Mouse (Mus musculus) heart, postnatal 0 days (tissue): ENCODE results near the gene Selenom. TPM values are rescaled to one million over a fixed set of nuclear protein-coding genes. Genes with fewer than 3 reads are reported as not detected.

Experiments used
- ATAC-seq: fragments of 200-750 bp; cut with Nextera tagmentation; 2 replicates; pipeline ENCODE4 v1.8.0; 2017; ENCODE audit warnings: low read depth, moderate number of reproducible peaks, moderate library complexity; ENCODE audit not compliant: insufficient read depth
- DNase-seq: peaks from one replicate; pipeline ENCODE4 v3.0.0-alpha.2; 2016; ENCODE audit warnings: low spot score
- H3K27ac ChIP-seq: fragments of 300-500 bp; sonication (generic); 2 replicates; pipeline ENCODE4 v1.5.1; 2014; ENCODE audit warnings: low read depth, mild to moderate bottlenecking
- H3K27me3 ChIP-seq: fragments of 300-500 bp; sonication (generic); 2 replicates; pipeline ENCODE4 v1.6.1; 2014; ENCODE audit warnings: low read length, mixed read lengths; ENCODE audit not compliant: control insufficient read depth, insufficient read depth
- H3K36me3 ChIP-seq: fragments of 300-500 bp; sonication (generic); replicated peaks from 2 replicates; pipeline ENCODE4 v1.6.1; 2014; ENCODE audit warnings: low read length, mixed read lengths; ENCODE audit not compliant: control insufficient read depth, insufficient read depth
- H3K4me1 ChIP-seq: fragments of 300-500 bp; sonication (generic); 2 replicates; pipeline ENCODE4 v1.6.1; 2014; ENCODE audit warnings: antibody characterized with exemption; ENCODE audit not compliant: control insufficient read depth, insufficient read depth
- H3K4me2 ChIP-seq: fragments of 300-500 bp; sonication (generic); 2 replicates; pipeline ENCODE4 v1.6.1; 2014; ENCODE audit warnings: low read depth, mild to moderate bottlenecking, low read length, moderate library complexity
- H3K4me3 ChIP-seq: fragments of 300-500 bp; sonication (generic); 2 replicates; pipeline ENCODE4 v1.5.1; 2014; ENCODE audit warnings: low read depth, low read length
- H3K9ac ChIP-seq: fragments of 300-500 bp; sonication (generic); replicated peaks from 2 replicates; pipeline ENCODE4 v1.6.1; 2014; ENCODE audit warnings: low read depth, low read length, mixed read lengths
- H3K9me3 ChIP-seq: fragments of 300-500 bp; sonication (generic); replicated peaks from 2 replicates; pipeline ENCODE4 v1.6.1; 2016; ENCODE audit warnings: low read length; ENCODE audit not compliant: control insufficient read depth
- CTCF ChIP-seq: IDR thresholded peaks from 2 replicates; pipeline ENCODE4 v1.5.1; 2016; ENCODE audit warnings: antibody characterized with exemption, control low read depth, low read depth
- EP300 ChIP-seq: IDR thresholded peaks from 2 replicates; pipeline ENCODE4 v1.6.1; 2016; ENCODE audit warnings: antibody characterized with exemption, low read depth
- WGBS: fragments of 180-500 bp; shearing (Covaris S2); extraction: QIAGEN DNeasy Blood & Tissue Kit; methylation state at CpG from one replicate; pipeline ENCODE4 v1.1.7; 2014; 5-methylcytosine and 5-hydroxymethylcytosine counted together
- polyA plus RNA-seq: library from polyadenylated mRNA; unstranded; fragments of >200 nt; fragmentation: Nextera tagmentation; extraction: Ambion mirVana; gene quantifications from 2 replicates; pipeline ENCODE4 v1.2.1, GENCODE M21; 2015
- total RNA-seq: library from RNA; depleted of rRNA; stranded (reverse); fragments of >200 nt; gene quantifications from 2 replicates; pipeline ENCODE4 v1.2.3, GENCODE M21; 2014; ENCODE audit warnings: low replicate concordance

Gene Selenom
- total and polyA plus RNA-seq, 2 experiments from 2014 or later: 129 to 147 TPM

DNA sequence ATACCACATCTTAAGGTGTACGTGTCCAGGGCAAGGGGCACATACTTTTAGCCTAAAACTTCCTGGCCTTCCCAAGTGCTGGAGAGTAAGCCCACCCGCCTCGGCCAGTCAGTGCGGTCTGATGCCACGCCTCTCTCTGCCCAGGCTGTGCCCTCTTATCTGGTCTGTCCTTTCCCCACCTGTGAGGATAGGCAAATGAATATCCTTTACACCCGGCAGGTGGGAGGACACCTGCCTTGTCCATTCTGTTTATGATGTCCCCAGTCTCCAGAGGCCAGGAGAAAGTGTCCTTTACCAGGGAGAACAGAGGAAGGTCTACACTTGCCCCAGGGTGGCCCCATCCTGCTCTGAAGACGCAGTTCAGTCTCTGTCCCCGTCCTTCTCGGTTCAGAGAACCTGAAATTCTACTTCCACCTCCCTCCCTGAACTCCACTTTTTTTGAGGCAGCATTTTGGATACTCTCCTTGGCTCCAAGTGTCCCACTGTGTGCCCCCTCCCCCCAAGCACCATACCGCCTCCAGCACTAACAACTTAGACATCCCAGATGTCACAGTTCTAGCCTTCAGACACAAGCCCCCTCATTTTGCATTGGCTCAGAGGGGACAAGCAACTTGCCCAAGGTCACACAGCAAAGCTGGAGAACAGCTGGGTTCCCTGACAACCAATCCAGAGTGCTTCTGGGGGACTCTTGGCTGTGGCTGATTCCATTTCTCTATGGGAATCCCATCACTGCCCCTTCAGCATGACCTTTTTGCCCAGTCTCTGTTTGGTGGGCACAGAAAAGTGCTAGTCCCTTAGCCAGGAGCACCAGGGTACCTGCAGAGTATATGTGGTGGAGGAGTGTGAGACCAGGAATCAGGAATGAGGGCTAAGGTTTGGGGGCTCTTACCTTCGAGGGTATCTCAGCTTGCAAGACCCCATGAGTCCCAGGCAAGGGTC is 10.5 kb upstream of the Selenom start:
- no peaks in the 10 kb centered on the region for H3K27me3 ChIP-seq
- DNase-seq: no peak

GRCm38 (mm10) chr11:3508226-3508625 is 6.3 kb upstream of the Selenom start:
- no peaks in the 10 kb centered on the region for H3K9me3 ChIP-seq

More for the DNA sequence above, 10.5 kb upstream of the Selenom start:
- H3K9ac ChIP-seq: peak overlapping the region; percentile 30
- no peak for TF ChIP-seq EP300
- TF ChIP-seq CTCF: no peak
- H3K4me1 ChIP-seq: peaks cover 20% of the 10 kb centered on the region; the same call in 1 of the 2 replicates
- H3K36me3 ChIP-seq: peaks cover 9% of the 10 kb centered on the region
- 57% methylated on average over 11 of the region's 11 CpGs for WGBS
- peak overlapping the region; percentile 54 for H3K4me2 ChIP-seq
- H3K9me3 ChIP-seq: no peaks in the 10 kb centered on the region
- peak overlapping the region; percentile 44 for H3K27ac ChIP-seq
- no peak for ATAC-seq
- H3K4me3 ChIP-seq: peak overlapping the region; percentile 38

DNA sequence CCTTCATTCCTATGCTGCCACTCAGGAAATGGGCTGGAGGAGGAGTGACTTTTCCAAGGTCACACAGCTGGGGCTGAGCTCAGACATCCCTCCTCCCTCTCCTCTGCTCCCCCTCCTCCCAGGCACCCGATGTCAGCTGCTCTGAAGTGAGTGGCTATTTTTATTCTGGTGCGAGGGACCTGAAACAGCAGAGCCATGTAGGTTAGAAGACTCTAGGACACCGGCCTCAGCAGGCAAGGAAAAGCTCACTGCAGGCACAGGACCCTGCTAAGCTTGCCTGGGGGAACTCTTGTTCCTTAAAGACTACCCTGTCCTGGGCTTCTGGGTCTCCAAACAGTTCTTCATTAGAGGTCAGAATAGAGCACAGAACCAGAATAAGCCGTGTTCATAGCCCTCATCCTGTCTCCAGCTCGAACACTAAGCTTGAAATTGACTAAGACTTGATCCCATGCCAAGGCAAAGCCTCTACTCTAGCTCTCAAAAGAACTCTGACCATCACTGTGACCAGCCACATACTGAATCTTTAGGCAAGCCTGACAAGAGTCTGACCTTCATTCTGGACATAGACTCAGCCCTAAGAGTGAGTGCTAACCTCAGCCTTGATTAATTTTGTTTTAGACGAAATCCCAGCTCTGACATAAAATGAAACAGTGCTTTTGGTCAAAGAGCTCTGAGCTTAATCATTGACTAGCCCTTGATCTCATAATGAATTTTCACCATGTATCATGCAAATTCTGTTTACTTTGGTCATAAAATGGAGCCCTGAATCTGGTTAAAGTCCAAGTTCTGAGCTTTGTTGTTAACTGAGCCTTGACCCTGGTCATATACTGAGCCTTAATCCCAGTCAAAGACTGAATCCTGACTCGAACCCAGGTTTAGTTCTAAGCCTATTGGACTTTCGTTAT is 5.1 kb upstream of the Selenom start:
- WGBS: 40% methylated on average over 8 of the region's 8 CpGs
- 0 out of 2 replicates have a peak, but pooled peaks have one; percentile 48 for TF ChIP-seq EP300
- TF ChIP-seq CTCF: no peak
- Histone ChIP-seq H3K27me3 (no peaks in the 10 kb centered on the region), H3K9me3 (no peaks in the 10 kb centered on the region), H3K9ac (no peak overlapping the region), H3K4me1 (peaks cover 22% of the 10 kb centered on the region; the same call in 1 of the 2 replicates), H3K4me2 (no peak overlapping the region), H3K4me3 (no peak overlapping the region), H3K27ac (peak overlapping the region; percentile 86), H3K36me3 (no peaks in the 10 kb centered on the region)
- ATAC-seq: peak; percentile 82
- DNase-seq: peak; percentile 67

More at GRCm38 (mm10) chr11:3508226-3508625, 6.3 kb upstream of the Selenom start:
- no peak overlapping the region for H3K4me3 ChIP-seq
- peaks cover 23% of the 10 kb centered on the region; the same call in 1 of the 2 replicates for H3K4me1 ChIP-seq
- WGBS: 9% methylated on average over 7 of the region's 7 CpGs
- no peak overlapping the region for H3K4me2 ChIP-seq
- H3K27ac ChIP-seq: peak overlapping the region; percentile 86
- no peaks in the 10 kb centered on the region for H3K27me3 ChIP-seq
- H3K9ac ChIP-seq: no peak overlapping the region
- ATAC-seq: no peak
- peak; percentile 38 for DNase-seq
- H3K36me3 ChIP-seq: no peaks in the 10 kb centered on the region
- TF ChIP-seq CTCF (no peak), EP300 (no peak)

DNA sequence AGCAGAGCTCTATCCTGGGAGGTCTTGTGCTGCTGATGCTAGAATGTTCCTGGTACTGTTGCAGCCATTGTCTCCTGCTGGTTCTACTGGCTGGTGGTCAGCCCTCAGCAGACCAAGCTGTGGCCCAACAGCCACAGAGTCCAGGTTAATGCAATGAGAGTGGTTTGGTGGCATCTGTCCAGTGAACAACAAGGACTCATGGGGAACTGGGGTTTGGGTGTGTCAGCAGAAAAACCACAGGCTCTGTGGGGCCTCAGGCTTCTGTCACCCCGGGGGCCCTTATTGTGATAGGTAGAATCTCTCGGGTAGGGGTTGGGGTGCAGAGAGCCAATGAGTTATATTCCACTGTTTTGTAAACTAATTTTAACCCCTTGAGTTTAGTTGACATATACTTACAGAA is 4.2 kb upstream of the Selenom start:
- 85% methylated on average over 2 of the region's 2 CpGs for WGBS
- TF ChIP-seq EP300: no peak
- TF ChIP-seq CTCF: no peak

DNA sequence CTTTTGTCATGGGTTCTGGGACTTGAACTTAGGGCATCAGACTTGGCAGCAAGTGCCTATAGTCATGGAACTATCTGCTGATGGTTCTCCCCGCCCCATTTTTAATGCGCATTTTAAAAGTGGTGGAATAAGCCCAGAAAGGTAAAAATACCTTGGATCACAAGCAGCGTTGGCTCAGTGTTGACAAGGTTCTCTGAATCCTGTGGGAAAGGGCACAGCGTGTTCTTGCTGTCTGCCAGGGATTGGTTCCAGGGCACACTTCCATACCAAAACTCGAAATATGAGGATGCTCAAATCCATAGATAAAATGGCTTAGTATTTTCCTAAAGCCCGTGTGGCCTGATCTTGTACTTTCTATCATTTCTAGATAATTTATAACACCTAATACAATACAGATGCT is 1.2 kb upstream of the Selenom start:
- no peak for DNase-seq
- no peak overlapping the region for H3K9ac ChIP-seq
- H3K9me3 ChIP-seq: no peaks in the 10 kb centered on the region
- TF ChIP-seq CTCF: no peak
- TF ChIP-seq EP300: no peak
- no peak overlapping the region for H3K27ac ChIP-seq
- H3K4me2 ChIP-seq: no peak overlapping the region
- ATAC-seq: no peak
- peaks cover 31% of the 10 kb centered on the region for H3K4me1 ChIP-seq
- WGBS: 73% methylated on average over 6 of the region's 6 CpGs
- H3K4me3 ChIP-seq: no peak overlapping the region
- H3K36me3 ChIP-seq: no peaks in the 10 kb centered on the region
- H3K27me3 ChIP-seq: no peaks in the 10 kb centered on the region

More for the DNA sequence above, 4.2 kb upstream of the Selenom start:
- no peaks in the 10 kb centered on the region for H3K9me3 ChIP-seq
- ATAC-seq: no peak
- no peak for DNase-seq
- H3K4me1 ChIP-seq: peaks cover 17% of the 10 kb centered on the region; the same call in 1 of the 2 replicates
- no peak overlapping the region for H3K9ac ChIP-seq
- H3K27ac ChIP-seq: peak overlapping the region; percentile 86
- H3K4me3 ChIP-seq: no peak overlapping the region
- H3K4me2 ChIP-seq: no peak overlapping the region
- no peaks in the 10 kb centered on the region for H3K36me3 ChIP-seq
- H3K27me3 ChIP-seq: no peaks in the 10 kb centered on the region
